Mouse (Mus musculus) hindlimb bud, embryonic 11.5 days (tissue): ENCODE results near the gene Zswim3.

Experiments
- DNase-seq: peaks from one replicate; pipeline ENCODE4 v3.0.0-alpha.2; 2012; ENCODE audit warnings: low read depth, low spot score; ENCODE audit errors: extremely low spot score

The Zswim3 gene

DNA sequence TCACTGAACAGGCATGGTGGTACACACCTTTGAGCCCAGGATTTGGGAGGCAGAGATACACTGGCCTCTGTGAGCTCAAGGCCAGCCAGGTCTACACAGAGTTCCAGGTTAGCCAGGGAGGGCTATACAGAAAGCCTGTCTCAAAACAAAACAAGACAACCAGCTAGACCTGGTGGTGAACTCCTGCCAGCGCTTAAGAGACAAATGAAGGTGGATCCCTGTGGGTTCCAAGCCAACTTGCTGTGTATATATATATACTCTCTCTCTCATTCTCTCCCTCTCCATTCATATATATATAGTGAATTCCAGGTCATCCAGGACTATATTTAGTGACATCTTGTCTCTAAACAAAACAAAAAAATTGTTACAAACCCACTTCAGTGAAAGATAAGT lies 981 bp upstream of the Zswim3 start:
- DNase-seq: no peak

DNA sequence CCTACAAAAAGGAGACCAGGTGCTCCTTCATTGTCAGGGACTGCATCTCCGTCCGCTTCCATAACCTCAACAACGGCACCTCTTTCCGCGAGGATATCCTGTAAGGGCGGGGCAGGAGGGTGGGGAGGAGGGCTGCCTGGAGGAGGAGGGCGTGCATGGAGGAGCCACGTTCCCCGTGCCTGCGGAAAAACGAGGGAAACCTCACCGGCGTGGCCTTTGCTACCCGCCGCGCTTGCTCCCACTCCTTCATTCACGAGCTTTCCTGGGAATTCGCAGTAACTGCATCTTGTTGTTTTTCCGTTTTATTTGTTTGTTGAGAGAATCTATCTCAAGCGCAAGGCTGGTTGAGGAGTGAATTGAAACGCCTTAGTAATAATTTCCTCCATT lies 427 bp downstream of the Zswim3 start:
- no peak for DNase-seq

DNA sequence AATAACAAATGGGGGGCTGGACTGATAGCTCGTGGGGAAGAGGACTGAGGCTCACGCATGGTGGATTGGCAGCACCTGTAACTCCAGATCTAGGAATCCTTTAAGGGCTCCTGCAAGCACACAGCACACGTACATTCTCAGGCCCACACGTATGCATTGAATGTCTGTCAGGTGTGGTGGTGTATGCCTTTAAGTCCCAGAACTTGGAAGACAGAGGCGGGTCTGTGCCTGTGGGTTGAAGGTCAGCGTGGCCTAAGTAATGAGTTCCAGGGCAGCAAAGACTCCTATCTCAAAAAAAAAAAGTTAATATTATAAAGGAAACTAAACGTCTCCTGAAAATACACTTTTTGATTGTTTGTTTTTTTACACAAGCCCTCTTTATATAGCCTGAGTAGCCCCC lies 1.7 kb downstream of the Zswim3 start:
- DNase-seq: no peak

DNA sequence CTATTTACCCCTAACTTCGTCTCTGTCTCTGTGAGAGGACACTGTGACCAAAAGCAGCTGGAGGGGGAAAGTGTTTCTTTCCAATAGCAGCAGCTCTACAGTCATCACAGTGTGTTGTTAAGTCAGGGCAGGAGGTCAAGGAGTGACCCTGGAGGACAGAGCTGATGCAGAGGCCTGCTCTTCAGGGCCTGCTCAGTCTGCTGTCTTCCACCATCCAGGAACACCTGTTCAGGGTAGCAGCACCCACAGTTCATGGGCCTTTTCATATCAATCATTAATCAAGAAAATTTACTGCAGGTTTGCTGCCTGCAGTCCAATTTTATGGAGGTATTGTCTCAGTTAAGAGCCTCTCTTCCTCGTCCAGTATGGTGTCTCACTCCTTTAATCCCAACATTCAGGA lies 8.7 kb downstream of the Zswim3 start:
- DNase-seq: no peak

DNA sequence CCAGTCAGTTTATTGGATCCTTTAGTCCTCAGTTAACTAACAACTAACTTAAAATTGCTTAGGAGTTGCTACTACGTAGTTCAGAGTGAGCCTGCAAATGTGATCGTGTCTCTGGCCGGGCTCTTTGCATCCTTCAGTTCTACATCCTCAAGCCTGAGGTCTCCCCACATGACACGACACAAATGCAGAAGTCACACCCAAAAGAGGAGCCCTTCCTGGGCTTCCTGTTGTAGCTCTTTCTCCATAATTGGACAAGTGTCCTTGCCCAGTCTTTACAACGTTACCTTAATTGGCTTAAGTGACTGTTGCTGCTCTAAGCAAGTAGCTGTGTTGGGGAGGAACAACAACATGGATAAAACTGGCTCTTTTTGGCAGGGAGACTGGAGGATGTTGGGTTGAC lies 10.4 kb downstream of the Zswim3 start:
- DNase-seq: no peak

DNA sequence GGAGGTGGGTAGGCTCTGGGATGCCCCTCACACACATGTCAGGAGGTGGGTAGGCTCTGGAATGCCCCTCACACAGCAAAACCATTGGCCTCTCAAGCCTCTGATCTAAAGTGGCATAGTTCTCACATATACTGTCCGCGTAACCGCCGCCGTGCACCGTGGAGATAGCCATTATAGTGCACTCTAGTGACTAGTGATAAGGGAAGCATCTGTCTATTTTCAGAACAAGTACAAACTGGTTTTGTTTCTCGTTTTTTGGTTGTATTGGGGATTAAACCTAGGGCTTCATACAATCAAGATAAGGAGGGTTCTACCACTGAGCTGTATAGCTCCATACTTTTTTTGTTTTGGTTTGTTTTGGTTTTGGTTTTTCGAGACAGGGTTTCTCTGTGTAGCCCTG lies 10.9 kb downstream of the Zswim3 start:
- no peak for DNase-seq

DNA sequence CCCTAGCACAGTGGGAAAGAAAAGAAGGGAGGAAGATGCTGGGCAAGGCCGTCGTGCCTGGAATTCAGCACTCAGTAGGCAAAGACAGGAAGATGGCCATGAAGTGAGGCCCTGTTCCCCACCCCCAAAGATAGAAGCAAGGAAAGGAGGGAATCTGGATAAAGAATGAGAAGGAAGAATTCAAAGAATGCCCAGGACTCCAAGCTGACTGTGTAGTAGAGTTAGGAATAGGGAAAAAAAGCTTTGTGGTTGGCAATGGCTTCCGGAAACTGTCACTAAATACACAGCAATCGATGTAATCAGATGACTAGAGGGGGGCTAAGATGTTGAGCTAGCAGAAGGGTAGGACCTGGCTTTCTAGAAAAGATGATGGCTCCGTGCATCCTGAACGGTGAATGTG lies 12.3 kb downstream of the Zswim3 start:
- no peak for DNase-seq

DNA sequence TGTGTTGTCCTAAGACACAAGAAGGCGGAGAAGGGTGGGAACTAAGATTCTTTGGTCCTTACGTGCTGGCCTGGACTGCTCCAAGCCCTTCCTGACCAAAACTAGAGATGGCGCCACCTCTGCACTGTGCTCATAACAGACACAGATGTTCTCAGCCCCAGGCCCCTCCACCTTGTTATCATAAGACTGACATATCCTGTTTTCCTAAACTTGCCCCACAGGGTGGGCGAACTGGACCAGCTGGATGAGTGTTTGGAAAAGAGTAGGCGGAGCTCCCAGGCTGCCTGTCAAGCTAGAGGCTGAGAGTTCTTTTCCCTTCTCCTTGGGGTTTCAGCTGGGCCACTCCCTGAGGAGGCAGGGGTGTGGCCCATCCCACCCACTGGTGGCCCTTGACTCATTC lies 12.8 kb downstream of the Zswim3 start:
- DNase-seq: no peak

DNA sequence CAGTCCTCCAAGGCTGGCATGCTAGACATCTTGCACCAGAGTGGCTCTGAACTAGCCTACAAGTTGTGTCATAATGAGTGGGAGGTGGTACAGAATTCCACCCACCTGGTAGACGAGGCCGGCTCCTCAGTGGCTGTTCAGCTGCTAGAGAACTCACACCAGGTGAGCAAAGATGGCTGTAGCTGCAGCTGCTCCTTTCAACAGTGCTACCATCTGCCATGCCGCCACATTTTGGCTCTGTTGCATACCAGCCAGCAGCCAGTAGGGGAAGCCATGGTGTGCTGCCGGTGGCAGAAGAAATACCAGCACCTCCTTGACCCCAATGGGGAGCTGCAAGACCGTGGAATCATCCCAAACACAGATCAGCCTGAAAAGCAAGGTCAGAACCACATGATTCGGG lies 16.2 kb downstream of the Zswim3 start:
- DNase-seq: no peak

DNA sequence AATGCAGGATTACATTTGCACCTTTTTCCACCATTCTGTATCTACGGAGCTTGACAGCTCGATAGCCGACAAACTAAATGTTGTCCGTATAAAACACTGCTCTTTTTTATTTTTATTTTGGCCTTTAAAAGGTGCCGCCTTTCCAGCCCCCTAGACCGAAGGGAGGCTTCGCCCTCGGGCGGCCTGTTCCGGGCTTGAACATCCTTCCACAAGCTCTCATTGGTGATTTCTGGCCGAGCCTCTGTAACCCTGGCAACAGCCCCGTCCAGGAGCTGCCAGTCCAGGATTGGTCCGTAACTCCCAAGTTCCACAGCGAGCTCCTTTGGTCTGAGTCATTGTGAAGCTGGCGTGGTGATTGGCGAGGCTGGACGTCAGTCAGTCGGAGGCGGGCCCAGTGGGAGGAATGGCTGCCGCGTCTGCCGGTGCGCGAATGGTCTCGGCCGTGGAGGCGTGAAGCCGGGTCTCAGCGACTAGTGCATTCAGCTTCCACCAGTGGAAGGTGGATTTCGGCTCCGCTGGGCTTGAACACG lies 17.8 kb downstream of the Zswim3 start, which contains the start of gene Zswim1:
Gene Zswim1 (plus strand): TSS at position 51 of the 530 bp plus-strand sequence.
- DNase-seq: peak; percentile 94

DNA sequence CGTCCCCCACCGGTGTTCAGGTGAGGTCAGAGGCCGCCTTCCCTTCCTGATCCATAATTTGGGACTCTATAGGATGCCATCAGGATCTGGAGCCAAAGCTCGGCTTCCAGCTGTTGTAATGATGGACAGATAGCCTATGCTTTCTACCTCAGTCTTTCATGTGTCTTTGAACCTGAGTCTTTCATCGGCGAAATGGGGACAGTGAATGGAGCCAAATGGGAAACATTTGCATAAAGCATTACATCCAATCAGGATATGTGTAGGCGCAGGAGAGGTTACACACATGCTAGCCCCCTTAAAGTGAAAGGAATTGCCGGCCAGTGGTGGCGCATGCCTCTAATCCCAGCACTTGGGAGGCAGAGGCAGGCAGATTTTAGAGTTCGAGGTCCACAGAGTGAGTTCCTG lies 18.3 kb downstream of the Zswim3 start:
- DNase-seq: peak; percentile 46

DNA sequence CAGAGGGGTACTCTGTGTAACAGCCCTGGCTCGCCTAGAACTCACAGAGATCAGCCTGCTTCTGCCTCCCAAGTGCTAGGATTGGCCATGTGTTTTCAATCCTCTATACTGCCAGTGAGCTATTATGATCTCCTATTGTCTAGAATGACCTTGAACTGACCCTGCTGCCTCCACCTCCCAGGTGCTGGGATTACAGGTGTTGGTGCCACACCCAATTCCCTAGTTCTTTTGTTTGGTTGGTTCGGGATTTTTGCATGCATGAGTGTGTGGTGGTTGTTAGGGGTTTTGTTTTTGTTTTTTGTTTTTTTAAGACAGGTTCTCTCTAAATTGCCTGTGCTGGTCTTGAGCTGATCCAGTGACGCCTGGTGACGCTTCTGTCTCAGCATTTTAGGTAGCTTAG lies 19.1 kb downstream of the Zswim3 start:
- no peak for DNase-seq

DNA sequence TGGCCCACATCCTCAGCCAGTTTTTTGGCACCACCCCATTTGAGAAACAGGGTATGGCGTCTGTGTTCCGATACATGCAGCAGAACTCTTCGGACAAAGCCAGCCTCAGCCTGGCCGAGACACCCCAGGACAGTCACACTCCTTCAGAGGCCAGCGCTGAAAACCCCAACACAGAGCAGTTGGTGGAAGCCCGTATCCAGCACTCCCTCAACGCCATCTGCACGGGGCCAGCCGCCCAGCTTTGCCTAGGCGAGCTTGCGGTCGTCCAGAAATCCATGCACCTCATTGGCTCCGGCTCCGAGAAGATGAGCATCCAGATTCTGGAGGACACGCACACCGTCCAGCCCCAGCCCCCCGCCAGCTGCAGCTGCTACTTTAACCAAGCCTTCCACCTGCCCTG lies 20.6 kb downstream of the Zswim3 start:
- DNase-seq: no peak

DNA sequence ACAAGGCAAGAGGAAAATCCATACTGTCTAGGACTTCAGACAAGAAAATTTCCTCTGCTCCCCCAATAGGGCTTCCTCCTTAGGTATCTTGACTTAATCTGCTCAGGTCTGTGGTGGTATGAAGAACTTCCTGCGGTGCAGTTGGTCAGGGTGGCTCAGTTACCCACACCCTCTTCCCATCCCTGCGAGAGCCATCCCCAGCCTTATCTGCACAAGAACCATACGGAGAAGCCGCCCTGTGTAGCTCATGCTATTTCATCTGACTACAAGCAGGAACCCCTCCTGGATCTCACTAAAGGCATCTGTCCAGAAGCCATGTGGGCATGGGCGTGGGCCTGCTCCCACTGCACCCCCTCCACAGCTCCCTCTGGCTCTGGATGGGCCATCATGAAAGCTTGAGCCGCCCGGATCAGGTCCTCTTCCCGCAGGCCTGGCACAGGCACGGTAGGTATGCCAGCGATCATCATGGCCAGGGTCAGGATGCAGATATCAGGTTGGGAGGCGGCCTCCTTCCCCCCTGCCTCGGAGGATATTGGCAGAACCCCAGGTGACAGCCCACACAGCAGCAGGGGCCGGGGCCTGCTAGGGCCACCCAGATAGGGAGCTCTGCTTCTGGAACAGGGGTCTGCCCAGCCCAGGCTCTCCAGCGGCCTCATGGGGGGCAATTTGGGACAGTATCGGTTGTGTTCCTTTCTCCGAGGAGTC lies 22.4 kb downstream of the Zswim3 start:
- no peak for DNase-seq

DNA sequence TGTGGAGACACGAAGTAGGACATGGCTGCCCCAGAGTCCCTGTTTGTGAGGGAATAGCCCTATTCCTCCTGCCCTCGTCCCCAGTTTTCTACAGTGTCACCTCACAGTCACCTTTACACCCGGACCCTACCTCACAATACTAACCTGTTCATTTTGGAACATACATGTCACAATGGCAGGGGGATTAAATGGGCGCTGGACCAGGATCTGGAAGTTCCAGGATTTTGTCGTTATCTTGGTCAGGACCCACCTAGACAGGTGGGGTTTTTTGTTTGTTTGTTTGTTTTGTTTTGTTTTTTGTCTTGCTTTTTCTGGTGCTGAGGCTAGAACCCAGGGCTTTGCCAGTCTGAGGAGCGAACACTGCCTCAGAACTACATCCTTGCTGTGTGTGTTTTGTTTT lies 23.5 kb downstream of the Zswim3 start, which contains the start of gene Spata25:
Gene Spata25 (minus strand): TSS at position 101 of the 400 bp plus-strand sequence.
- DNase-seq: no peak

DNA sequence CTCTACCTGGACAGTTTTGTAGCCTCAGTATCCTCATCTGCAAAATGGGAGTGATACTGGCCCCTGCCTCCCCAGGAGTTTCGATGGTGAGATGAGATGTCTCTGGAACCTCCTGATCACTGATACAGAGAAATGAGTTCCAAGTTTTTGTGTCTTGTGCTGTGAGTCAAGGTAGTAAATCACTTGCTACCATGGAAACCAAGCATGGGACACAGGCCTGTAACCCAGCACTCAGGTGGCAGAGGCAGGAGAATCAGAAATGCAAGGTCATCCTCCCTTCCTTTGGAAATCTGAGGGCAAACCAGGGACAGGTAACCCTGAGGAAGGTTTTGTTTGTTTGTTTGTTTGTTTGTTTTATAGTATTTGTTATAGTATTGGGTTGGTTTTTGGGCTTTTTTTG lies 24.2 kb downstream of the Zswim3 start:
- no peak for DNase-seq

DNA sequence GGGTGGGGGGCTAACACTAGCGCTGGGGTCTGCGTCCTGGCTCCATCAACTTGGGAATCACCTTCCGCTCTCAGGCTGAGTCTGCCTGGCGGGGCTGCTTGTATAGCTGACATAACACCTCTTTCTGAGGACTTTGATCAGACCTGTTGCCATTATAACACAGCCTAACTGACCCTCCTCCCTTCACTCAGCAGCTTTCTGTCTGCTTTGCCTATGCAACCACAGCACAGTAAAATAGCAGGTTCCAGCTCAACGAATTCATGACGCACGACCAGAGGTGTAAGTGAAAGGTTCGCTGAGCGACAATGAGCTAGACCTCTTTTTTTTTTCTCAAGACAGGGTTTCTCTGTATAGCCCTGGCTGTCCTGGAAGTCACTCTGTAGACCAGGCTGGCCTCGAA lies 26.1 kb downstream of the Zswim3 start:
- no peak for DNase-seq

DNA sequence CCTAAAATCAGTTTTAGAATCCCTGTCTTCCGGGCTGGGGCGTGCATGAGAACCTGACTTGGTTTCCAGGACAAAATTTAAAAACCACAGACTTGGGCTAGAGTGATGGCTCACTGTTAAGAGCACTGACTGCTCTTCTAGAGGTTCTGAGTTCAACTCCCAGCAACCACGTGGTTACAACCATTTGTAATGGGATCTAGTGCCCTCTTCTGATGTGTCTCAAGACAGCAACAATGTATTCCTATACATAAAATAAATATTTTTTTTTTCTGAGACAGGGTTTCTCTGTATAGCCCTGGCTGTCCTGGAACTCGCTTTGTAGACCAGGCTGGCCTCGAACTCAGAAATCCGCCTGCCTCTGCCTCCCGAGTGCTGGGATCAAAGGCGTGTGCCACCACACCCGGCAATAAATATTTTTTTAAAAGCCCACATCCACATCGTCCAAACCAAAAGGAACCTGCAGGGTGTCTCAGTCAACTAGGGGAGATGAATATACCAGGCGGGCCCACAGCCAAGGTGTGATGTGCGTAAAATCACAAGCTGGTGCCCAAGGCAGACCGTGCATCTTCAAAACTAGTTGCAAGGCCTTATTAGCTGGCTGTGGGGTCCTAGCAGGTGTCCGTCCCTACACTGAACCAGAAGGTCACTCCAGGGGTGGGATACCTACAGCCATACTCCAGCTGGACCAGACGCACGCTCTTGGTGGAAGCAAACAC lies 27.3 kb downstream of the Zswim3 start:
- DNase-seq: no peak

DNA sequence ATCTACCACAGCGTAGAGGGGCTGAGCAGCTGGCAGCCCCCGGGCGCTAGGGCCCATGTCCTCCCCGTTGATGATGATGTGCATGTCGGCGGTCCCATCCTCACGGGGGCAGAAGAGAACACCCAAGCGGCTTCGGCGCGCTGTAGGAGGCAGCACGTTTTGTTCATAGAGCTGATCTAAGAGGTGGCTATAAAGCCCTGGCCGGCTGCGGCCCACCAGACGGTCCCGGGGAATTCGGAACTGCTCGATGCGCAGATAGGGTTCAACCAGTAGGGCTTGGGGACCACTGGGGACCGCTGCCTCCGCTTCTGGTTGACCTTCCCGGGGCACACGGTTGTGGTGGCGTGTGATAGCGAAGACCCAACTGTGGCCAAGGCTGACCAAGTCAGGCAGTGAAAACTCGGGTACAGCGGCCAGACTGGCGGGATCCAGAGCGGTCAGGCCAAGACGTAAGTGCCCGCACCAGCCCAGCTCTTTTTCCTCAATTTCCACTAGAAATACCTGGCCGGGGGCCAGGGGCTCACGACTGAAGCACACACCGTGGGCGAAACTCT lies 27.9 kb downstream of the Zswim3 start, which contains the start of gene Ctsa:
Gene Ctsa (plus strand): TSS at position 126 of the 554 bp plus-strand sequence.
- peak; percentile 16 for DNase-seq

DNA sequence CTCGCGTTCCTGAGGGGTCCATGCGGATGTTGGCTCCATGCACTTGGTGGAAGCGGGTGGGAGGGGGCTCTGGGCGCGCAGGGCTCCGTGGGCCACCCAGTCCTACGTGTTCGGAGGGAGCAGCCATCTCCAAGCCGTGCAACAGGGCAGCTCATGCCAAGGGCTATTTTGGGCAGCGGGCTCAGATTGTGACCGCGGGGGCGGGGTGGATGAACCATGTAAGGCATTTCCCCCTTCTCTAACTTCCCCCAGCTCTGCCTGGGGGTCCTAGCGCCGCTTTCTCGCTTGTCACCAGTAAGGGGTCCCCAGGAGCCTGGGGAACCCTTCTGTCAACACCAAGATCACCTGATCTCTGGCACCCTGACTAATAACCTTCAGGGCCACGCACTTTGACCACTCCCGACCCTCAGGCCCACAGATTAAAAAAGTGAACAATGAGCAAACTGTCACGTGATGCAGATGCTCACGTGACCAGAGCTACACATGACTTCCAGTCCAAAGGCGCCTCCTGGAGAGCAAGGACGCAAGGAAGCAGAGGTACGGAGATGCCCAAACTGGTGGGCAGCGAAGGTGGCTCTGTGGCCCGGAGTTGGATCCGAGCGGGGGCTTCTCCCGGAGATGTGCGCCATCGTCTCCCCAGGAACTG lies 28.5 kb downstream of the Zswim3 start, which contains the start of gene Neurl2:
Gene Neurl2 (minus strand): TSS at position 143 of the 646 bp plus-strand sequence.
- DNase-seq: peak; percentile 100

DNA sequence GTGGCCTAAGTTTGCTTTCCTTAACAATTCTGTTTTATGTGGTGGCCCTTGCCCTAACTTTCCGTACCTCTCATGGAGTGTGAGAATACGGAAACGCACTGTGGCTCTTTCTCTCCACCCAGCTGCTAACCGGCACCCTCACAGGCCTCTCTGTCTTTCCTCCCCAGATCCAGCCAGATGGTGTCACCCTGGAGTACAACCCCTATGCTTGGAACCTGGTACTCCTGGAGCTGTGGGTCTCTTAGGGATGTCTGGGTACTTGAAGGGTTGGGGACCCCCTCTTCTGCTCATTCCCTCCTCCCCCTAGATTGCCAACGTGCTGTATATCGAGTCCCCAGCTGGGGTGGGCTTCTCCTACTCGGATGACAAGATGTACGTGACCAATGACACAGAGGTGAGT lies 29.6 kb downstream of the Zswim3 start:
- DNase-seq: no peak
